Mouse (Mus musculus): ENCODE results near the gene Cic. TPM values are rescaled to one million over a fixed set of nuclear protein-coding genes. Genes with fewer than 3 reads are reported as not detected.
"Not testable (repeated sequence)": the region's sequence is repeated elsewhere in the genome, so short reads cannot be mapped to it uniquely, and the experiment has no call there.

Gene Cic
- total RNA-seq, 2 experiments from 2014 or later, result 88.4 to 90.5 TPM

GRCm38 (mm10) chr7:25241062-25241461 lies 26.4 kb upstream of the Cic start:
- peak; percentile 84 to 86 for DNase-seq
- intact Hi-C loops (cut with DNase I), result loop anchor here (5.0 kb wide), 1 partner anchor 146 kb away; no protein-coding TSS in a partner anchor

DNA sequence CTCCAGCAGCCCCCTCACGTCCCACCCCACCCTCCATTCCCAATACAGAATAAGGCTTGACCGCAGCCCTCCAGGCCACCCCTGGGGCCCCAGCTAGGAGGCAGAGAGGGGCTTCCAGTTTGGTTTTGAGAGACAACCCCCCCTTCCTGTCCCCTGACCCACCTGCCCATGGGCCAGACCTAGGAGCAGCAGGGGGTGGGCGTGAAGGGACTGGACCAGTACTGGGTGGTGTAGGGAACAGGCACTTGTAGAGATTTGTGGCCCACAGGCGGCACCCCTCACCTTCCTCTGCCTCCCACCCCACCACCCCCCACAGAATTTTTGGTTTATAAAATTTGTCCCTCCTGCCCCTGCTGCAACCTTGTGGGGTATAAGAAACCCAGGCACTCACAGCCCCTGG lies 24.1 kb upstream of the Cic start:
- intact Hi-C loops (cut with DNase I), result loop anchor here (5.0 kb wide), 1 partner anchor 144 kb away; no protein-coding TSS in a partner anchor

DNA sequence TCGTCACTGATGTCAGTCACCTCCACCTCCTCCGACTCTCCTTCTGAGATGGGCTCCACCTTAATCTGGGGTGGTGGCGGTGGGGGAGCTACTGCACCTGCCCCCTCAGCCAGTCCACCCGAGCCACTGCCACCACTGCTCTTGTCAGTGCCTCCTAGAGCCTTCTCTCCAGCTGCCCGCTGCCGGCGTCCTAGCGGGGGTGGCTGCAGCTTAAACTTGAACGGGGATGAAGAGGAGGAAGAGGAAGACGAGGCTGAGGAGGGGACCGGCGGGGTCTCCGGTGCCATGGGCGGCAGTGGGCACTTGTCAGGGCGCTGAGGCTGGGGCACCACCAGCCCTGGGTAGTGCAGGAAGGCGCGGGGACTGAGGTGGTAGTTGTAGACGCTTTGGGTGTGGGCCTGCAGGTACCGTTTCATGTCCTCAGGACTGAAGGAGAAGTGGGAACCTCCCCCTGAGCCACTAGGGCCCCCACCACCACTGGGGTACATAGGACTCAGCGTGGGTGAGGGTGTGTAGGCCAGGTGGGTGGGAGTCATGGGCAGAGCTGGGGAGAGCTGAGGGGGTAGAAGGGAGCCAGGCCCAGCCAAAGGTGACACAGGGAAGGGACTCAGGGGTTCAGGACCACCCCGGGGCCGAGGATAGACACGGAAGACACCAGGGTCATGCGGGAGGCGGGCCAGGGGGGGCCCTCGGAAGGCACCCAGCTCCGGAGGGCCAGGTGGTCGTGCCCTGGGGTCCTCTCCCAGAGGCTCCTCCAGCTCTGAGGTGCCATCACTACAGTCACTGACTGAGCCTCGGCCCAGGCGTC lies 22.7 kb upstream of the Cic start:
- intact Hi-C loops (cut with DNase I), result loop anchor here (5.0 kb wide), 1 partner anchor 143 kb away; no protein-coding TSS in a partner anchor

More for the DNA sequence above, 24.1 kb upstream of the Cic start:
- no peak for DNase-seq

GRCm38 (mm10) chr7:25246079-25246758 lies 21.3 kb upstream of the Cic start:
- intact Hi-C loops (cut with DNase I), result loop anchor here (2.0 kb wide), 1 partner anchor 71 kb away; the partner anchor contains the start of gene Megf8

More for the DNA sequence above, 22.7 kb upstream of the Cic start:
- DNase-seq, result no peak

GRCm38 (mm10) chr7:25246759-25247137 lies 20.8 kb upstream of the Cic start:
- DNase-seq, result no peak
- intact Hi-C loops (cut with DNase I), result loop anchor here (2.0 kb wide), 1 partner anchor 70 kb away; the partner anchor contains the start of gene Megf8

More at GRCm38 (mm10) chr7:25246079-25246758, 21.3 kb upstream of the Cic start:
- peak; percentile 74 to 78 for DNase-seq

GRCm38 (mm10) chr7:25247498-25247897 lies 20.0 kb upstream of the Cic start:
- intact Hi-C loops (cut with DNase I), result loop anchor here (2.0 kb wide), 1 partner anchor 69 kb away; the partner anchor contains the start of gene Megf8
- DNase-seq, result no peak

GRCm38 (mm10) chr7:25248018-25248647 lies 19.4 kb upstream of the Cic start:
- peak; percentile 67 to 68 for DNase-seq

GRCm38 (mm10) chr7:25248846-25249313 lies 18.6 kb upstream of the Cic start:
- no peak for DNase-seq
- intact Hi-C loops (cut with DNase I), result loop anchor here (1.0 kb wide), 1 partner anchor 29 kb away; no protein-coding TSS in a partner anchor

More at GRCm38 (mm10) chr7:25248018-25248647, 19.4 kb upstream of the Cic start:
- intact Hi-C loops (cut with DNase I), result loop anchor here (1.0 kb wide), 1 partner anchor 30 kb away; no protein-coding TSS in a partner anchor

DNA sequence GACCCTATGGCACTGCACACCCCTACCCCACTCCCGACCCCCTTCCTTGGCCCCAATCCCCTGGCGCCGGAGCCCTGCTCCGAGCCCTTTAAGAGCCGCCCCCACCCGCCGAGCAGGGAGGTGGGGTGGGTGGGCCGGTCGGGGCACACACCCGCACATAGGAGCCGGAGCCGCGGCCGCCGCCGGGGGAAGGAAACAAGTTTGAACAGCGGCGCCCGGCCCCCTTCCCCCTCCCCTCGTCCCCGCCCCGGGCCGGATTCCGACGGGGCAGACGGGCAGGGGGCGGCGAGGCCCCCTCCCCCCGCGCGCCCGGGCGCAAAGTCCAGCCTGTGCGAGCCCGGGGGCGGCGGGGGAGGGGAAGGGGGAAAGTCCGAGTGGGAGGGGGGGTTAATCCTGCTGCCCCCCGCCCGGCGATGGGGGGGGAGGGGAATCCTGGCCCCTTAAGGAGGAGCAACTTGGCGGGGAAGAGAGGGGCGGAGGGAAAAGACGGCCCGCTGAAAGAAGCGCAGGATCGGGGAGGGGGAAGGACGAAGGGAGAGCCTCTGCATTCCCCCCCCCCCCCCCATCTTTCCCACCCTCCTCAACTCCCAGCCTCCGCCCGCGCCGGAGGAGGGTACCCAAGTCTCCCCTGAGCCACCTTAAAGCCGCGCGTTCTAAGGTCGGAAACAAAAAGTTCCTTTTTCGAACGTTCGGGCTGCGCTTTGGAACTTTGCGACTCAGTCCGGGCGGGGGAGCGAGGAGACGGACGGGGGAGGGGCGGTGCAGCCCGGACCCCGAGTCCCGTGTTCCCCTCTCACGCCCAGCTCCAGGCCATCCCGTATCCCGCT lies 18.0 kb upstream of the Cic start:
- intact Hi-C loops (cut with DNase I), result loop anchor here (2.0 kb wide), 1 partner anchor 17 kb away; the partner anchor contains the start of gene Cic
- DNase-seq, result peak; percentile 84 to 85

DNA sequence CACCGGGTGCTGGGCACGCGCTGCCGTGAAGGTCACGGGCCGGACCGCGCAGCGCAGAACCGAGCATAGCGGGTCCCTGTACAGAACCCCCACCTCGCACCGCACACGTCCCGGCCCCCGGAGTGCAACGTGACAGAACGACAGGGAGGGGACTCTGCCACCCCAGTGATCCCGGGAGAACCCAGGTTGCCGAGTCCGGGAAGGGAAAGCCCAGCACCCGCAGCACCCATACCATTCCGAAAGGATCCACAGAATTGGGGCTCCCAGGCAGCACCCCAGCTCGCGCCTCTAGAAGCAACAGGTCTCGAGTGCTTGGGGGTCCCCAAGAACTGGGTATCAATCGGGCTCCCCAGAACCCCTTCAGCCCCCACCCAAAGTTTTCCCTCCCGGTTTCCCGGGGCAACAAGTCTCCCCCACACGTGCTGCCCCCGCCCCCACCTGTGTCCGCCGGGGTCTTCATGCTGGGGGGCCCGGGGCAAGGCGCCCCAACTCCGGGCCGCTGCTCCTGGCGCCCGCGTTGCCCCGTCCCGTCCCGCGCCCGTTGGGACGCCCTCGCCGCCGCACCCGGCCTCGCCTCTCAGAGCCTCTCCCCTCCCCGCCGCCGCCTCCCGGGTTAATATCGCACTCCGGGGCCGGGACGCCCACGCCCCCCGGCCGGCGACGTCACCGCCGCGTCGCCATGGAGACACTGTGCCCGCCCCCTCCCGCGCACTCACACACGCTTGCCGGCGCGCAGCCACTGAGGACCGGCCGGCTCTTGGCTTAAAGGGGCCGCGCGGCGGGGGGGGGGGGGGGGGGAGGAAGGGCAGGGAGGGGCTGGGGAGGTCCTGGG lies 17.1 kb upstream of the Cic start, which contains the start of gene Erf:
Erf (minus strand) TSS at position 621 of the 832 bp plus-strand sequence.
- intact Hi-C loops (cut with DNase I), result loop anchor here (2.0 kb wide), 1 partner anchor 16 kb away; the partner anchor contains the start of gene Cic

DNA sequence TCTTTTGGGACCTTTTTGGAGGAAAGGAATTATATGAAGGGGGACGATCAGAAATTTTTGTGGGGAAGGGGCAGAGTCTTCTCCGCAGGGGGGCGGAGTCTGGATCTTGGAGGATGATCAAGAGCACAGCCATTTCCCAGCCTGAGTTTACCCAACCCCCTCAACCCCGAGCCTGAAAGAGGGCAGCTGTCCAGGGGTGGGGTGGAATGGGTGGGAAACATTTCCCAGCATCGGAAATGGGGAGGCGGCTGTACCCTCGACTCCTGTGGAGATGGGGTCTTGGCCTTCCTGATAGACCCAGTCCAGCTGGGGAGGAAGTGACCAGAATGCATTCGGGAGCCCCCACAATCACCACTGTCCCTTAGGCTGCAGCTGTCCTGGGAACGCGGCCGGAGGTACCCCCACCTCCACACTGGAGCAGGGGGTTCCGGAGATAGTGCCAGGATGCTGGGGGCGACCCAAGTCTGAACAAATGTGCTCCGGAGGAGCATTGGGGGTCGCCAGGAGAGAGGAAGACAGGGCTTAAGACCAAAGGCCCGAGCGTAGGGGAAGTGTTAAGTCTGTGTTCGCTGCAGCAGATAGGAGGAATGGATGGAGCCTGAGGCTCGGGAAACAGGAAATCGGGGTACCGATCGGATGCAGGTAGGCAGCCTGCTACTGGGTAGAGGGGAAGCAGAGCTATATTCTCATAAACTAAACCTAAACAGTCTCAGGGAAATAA lies 16.3 kb upstream of the Cic start:
- DNase-seq, result peak; percentile 84 to 88
- intact Hi-C loops (cut with DNase I), result loop anchor here (2.0 kb wide), 1 partner anchor 16 kb away; the partner anchor contains the start of gene Cic

More for the DNA sequence above, 17.1 kb upstream of the Cic start, which contains the start of gene Erf:
- peak; percentile 96 to 97 for DNase-seq

DNA sequence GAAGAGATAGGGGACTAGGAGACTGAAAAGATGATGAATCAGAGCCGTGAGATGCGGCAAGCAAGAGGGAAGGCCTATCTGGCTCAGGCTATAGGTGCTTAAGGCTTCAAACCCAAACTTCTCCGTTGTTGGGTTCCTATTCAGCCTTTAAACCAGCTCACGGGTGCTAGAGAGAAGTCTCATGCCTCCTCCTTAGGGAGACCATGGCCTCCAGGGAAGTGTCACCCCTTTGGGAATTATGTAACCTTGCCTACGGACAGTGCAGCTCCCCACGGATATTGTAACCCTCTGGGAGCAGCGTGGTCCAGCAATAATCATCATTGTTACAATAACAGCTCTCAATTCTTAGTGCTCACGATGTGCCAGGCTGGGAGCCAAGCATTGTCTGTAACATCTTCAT lies 15.7 kb upstream of the Cic start:
- DNase-seq, result peak; percentile 20 to 42
- intact Hi-C loops (cut with DNase I), result loop anchor here (2.0 kb wide), 1 partner anchor 15 kb away; the partner anchor contains the start of gene Cic

GRCm38 (mm10) chr7:25261896-25262295 lies 5.6 kb upstream of the Cic start:
- DNase-seq, result no peak
- intact Hi-C loops (cut with DNase I), result no loop called here

- DNase-seq, result peak in 1 of 2 experiments; percentile 1
- intact Hi-C loops (cut with DNase I), result no loop called here
These were observed 3.3 kb upstream of the Cic start for GRCm38 (mm10) chr7:25263968-25264870.

DNA sequence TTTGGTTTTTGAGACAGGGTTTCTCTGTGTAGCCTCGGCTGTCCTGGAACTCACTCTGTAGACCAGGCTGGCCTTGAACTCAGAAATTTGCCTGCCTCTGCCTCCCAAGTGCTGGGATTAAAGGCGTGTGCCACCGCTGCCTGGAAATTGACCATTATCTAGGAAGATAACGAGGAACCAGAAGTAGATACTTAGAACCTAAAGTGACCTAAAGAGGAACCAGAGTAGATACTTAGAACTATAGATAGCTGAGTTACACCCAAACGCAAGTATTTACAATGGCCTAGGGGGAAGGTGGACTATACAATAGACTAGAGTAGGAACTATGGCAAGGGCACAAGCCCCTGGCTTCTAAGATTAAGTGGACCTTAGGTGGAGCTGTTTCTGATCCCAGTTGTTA lies 1.8 kb upstream of the Cic start:
- intact Hi-C loops (cut with DNase I), result loop anchor here (2.0 kb wide), 1 partner anchor 15 kb away; the partner anchor contains the start of gene Erf
- not testable (repeated sequence) for DNase-seq
